Mouse (Mus musculus): Measurements from ENCODE around the gene Fktn. TPM values are rescaled to one million over a fixed set of nuclear protein-coding genes. Genes with fewer than 3 reads are reported as not detected.
A peak's percentile ranks its signal among the peaks of the same experiment; 100 is the strongest.
"Not testable (repeated sequence)": the region's sequence is repeated elsewhere in the genome, so short reads cannot be mapped to it uniquely, and the experiment has no call there.

Fktn gene
- total RNA-seq (2022): 10 to 100 TPM in 1 of 4 experiments, 1 to 10 TPM in 3; 6.2 to 10.7 (median 7.2) TPM

DNA sequence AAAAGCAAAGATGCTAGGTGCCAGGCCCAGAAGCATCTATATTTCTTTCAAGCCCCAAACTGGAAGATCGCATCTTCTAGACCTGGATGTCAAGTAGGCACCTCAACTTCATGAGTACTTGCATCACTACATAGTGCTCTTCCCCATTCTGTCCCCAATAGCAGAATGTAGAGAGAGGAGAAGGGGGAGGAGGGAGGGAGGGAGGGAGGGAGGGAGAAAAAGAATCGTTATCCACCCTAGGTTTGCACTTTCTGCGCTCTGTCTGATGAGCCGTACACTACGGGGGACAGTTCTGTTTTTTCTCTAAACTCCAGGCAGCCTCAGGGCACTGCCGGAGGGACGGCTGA, at the start of gene Fktn:
Gene Fktn, plus strand, starts transcription at position 295 of the 347 bp plus-strand sequence.
- DNase-seq (ENCODE audit: low spot score in 2 of 2): no peak

DNA sequence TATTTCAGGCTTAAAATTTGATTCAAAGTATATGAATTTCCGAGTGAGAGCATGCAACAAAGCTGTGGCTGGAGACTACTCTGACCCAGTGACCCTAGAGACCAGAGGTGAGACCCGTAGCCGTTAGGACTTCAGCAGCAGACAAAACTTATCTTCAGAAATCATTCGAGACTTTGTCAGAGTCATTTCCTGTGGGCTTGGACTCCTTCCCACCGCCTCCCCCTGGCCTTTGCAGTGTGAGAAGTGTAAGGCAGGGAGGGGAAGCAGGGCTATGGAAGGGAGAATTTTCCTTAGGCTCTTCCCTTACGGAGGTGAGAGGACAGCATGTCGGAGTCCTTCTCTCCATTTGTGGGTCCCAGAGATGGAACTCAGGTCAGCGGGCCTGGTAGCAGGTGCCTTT, 31.7 kb upstream of the Fktn start:
- no peak for DNase-seq (ENCODE audit: low spot score in 2 of 2)

DNA sequence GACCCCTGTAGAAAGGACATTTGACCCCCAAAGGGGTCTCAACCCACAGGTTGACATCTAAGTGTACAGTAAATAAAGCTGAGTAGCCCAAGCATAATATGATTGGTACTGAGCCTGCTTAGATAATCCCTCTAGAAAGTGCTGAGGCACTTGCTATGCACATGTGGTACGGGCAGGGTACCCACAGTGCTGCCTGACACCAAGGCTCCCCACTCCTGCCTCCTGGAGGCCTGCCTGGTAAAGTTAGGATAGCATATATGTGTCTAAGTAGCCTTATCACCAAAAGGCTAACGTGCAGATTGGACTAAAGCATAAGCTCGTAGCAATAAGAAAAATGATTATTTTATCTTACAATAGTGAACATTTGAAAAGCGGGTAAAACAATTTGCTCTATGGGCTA, 24.8 kb upstream of the Fktn start:
- no peak for DNase-seq (ENCODE audit: low spot score in 2 of 2)

DNA sequence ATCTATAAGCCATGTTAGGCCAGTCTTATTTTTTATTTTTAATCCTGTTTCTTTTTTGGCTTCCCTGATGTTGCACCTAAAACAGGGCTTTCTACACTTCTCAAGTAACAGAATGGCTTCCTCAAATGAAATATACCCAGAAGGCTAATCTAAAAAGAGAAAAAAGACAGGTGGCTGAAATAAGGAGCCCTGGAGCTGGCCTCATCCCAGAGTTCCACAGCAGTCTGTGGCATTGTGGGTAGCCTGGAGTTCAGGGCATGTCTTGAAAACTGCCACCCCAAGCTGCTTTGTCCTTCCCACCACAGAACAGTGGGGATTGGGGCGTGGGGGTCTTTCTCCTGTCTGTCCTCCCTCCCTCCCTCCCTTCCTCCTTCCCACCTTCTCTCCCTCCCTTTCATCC, 22.4 kb upstream of the Fktn start:
- no peak for DNase-seq (ENCODE audit: low spot score in 2 of 2)

DNA sequence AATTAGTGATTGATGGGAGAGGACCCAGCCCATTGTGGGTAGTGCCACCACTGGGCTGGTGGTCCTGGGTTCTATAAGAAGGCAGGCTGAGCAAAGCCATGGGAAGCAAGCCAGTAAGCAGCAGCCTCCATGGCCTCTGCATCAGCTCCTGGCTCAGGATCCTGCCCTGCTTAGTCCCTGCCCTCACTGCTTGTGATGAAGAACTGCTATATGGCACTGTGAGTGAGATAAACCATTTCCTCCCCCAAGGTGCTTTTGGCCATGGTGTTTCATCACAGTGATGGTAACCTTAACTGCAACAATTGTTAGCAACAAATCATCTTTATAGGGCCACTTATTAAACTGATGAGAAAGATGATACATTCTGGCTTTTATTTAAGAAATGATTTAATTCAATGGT, 4.6 kb upstream of the Fktn start:
- DNase-seq (ENCODE audit: low spot score in 2 of 2): not testable (repeated sequence)

DNA sequence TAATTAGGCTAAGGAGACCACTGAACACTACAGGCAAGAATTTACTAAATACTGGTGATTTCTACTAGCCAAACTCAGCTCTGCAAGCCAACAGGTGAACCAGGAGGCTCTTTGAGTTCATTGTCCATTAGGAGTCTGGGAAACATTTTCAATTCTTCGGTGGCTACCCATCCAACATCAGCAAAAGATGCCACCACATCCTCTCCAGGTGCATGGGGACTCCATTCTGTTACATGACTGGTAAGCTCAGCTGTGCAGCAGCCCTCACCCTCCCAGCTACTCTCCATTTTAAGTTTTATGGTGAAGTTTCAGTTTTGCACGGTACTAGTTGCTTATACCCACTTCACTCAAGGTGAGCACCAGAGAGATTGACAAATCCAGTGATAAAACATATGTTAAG, 3.8 kb upstream of the Fktn start:
- DNase-seq (ENCODE audit: low spot score in 2 of 2): no peak

DNA sequence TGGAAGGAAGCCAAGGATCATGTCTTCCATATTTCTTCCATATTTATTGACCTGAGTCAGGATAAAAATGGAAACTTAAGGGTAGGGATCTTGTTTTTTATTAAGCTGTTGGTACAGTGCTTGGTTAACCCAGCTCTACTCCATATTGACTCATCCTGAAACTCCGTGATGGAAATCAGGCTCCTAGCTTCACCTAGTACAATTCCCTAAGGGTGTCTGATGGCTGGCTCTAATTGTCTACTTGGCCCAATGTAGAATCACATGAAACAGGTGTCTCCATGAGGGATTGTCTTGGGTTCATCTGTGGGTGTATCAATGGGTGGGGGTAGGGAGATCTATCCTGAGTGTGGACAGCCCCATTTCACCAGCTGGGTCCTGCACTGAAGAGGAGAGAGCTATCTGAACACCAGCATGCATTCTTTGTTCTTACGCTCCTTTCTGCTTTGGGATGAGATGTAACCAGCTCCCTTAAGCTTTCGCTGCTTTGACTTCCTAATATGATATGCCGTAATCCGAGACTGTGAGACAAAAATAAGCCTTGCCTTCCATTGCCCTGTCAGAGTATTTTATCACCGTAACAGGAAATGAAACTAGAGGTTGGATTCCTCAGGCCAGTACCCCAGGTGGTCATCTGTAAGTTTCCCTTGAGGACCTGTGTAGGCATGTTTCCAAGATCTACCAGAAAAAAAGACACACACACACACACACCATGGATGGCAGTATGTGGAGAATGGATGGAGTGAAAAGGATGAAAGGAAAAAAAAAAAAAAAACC, 3.1 kb upstream of the Fktn start:
- DNase-seq (ENCODE audit: low spot score in 2 of 2): no peak

DNA sequence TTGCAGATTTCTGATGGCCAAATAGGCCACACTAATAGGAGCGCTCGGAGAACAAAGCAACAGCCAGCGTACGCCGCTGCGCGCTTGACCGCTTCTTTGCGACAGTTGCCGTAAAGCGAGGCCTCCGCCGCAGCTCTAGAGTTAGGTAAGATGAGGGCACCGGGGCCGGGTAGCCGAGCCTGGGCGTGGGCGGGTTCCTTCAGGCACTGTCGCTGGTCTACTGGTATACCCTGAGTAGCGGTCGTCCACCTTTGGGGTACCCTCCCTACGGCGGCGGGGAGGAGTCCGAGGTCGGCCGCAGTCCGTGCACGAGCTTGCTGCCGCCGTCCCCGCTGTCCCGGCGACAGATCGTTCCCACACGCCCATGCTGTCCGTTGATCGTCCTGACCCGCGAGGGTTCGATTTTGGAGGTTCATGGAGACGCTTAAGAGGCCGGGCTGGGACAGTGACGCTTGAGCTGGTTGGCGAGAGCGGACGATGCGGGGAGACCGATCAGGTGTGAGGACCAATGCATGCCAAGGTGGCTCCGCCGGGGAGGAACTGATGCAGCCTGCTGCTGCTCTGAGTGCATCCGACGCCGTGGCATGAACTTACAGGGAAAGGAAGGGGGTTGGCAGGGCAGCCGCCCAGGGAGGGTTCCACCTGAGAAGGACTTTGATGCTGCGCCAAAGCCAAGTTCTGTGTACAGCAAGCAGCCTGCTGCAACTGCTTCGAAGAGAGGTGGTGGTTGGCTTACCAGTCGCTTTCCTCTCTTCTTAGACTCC, 435 bp downstream of the Fktn start:
- peak; percentile 80 to 85 for DNase-seq (ENCODE audit: low spot score in 2 of 2)

DNA sequence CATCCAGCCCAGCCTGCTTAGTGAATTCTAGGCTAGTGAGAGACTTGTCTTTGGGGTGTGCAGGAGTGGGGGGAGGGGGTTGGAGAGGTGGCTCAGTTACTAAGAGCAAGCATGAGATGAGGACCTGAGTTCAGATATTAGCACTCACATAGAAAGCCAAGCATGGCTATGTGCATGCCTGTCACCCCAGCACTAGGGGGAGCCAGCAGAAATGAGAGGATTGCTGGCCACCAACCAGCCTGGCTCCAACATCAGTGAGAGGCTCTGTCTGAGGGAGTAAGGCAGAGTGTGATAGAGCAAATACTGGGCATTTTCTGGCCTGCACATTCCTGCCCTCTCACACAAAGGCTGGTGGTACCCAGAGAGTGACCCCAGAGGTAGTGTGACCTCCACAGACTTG, 2.2 kb downstream of the Fktn start:
- peak in 1 of 2 experiments; percentile 9 for DNase-seq (ENCODE audit: low spot score in 2 of 2)

DNA sequence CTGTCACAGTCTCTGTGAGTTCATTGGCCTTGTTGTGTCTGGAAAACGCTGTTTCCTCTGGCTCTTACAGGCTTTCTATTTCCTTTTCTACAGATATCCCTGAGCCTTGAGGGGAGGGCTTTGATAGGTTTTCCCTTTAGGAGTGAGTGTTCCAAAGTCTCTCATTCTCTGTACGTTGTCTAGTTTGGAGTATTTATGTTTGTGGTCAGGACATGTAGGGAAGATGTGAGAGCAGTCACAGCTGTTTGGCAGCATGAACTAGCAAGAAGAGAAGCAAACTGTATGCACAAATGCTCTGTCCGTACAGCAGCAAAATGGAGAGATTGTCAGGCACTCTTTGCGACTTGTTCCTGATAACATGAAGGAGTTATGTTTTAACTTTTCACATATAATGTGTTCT, 3.7 kb downstream of the Fktn start:
- DNase-seq (ENCODE audit: low spot score in 2 of 2): no peak

DNA sequence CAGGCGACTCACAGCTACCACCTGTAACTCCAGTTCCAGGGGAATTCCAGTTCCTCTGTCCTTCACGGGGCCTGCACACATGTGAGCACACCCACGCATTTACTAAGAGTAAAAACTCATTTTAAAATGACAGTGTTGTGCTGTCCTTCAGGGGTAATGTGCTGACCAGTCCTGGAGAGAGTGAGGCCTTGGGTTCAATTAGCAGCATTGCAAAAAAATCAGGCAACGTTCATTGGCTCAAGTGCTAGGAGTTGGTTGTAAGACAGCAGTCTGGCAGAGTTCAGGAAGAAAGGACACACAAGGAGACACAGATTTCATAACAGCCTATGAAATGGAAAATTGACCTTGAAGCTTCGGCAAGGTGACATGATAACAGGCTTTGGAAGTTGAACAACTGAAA, 4.5 kb downstream of the Fktn start:
- no peak for DNase-seq (ENCODE audit: low spot score in 2 of 2)

DNA sequence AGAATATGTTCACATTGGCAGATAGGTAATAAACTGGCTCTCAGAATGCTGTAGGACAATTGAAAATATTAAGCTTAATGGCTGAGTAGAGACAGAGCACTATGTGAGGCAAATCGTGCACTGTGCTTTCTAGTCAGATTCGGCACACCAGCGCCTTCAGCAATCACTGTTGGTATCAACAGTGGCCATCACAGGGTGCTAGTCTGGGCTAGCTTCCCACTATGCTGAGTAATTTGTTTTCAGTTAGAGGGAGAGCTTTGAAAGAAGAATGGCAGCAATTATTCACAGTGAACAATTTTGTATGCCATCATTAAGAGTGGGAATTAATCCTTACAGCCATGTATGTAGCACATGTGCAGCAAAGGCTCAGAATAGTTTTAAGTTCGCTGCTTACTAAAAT, 8.7 kb downstream of the Fktn start:
- no peak for DNase-seq (ENCODE audit: low spot score in 2 of 2)

DNA sequence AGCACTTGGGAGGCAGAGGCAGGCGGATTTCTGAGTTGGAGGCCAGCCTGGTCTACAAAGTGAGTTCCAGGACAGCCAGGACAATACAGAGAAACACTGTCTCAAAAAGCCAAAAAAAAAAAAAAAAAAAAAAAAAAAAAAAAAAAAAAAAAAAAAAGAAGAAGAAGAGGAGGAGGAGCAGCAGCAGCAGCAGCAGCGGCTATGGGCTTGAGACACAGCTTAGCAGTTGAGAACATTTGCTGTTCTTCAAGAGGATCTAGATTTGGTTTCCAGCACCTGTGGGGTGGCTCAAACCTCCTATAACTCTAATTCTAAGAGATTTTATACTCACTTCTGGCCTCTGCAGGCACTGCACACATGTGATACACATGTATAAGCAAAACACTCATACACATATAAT, 12.3 kb downstream of the Fktn start:
- not testable (repeated sequence) for DNase-seq (ENCODE audit: low spot score in 2 of 2)

DNA sequence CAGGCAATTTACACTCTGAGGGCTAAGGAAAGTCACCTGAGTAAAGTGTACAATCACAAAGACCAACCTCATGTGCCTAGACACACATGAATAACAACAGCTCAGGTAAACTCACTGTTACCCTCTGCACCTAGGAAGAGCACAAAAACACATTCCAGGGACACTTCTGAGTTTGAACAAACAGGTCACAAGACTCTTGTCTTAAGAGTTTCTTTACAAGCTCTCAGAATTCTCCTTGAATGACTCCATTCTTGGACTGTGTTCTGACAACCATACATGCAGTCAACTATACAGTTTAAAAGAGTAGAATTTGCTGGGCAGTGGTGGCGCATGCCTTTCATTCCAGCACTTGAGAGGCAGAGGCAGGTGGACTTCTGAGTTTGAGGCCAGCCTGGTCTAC, 14.3 kb downstream of the Fktn start:
- no peak for DNase-seq (ENCODE audit: low spot score in 2 of 2)

DNA sequence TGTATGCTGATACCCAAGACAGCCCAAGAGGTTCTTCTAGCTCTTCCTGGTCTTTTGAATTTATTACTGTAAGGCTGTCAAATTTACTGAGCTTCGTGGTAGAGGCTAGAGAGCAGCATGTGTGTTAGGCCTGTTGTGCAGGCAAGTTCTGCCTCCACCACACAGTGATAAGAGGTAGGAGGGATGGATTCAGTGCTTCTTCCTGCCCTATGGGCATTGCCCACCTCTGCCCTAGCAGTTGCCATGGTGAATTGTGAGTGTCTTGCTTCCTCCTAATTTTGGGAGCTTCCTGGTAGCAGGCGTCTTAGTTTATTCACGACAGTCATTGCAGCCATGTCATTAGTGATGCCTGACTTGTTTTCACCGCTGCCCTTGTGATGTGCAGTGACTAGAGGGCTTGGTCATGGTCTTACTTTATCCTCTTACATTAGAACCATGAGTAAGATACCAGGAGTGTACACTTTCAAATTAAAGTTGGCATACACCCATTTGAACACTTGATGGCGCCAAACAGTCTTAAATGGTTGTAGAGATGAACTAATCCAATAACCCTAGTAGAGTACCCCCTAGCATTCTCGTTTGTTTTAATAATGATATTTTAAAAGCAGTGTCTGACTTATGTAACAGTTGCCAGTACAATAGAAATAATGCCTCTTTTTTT, 25.3 kb downstream of the Fktn start:
- DNase-seq (ENCODE audit: low spot score in 2 of 2): no peak

DNA sequence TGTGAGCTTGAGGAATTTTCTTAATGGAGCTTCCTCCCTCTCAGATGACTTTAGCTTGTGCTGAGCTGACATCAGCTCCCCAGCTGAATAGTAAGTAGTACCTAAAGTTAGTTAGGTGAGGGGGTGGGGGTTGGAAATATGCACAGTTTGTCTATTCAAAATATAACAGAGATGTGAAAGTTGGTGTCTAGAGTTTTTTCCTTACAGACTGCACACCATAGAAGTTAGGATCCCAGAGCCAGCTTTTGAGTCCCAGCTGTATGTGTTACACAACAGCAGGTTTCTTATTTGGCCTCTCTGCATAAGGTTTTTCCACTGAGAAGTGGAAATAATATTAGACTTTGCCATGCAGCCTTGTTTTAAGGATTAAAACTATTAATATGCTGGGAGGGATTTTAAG, 36.0 kb downstream of the Fktn start:
- no peak for DNase-seq (ENCODE audit: low spot score in 2 of 2)

DNA sequence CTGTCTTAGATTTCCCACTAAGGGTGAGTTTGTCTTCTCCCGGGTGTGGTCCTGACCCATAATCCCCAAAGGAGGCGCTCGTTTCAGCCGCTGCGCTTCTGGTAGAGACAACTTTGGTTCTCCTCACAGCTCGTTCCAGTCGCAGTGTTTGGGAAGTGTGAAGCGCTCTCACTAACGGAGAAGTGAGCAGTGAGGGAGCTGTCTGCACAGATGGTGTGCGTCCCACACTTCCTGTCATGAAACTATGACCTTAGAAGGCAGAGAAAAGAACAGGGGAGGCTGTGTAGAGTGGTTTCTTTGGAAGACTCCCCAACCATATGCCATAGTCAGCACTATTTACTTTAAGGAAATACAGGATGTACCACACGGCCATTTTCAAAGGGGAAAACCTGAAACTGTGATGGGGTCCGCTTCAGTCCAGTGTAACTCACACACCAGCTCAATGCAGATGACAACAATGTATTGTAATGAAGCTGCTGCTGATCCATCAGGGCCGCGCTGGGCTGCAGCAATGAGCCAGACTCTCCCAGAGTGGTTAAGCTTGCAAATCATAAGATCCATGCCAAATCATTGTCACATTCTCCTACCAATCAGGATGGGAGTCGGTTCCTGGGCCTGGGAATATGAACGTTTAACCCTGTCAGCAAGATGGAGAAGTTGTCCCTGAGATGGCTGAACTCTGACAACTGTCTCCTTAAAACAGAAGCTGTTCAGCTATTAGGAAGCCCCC, 36.8 kb downstream of the Fktn start:
- DNase-seq (ENCODE audit: low spot score in 2 of 2): no peak

DNA sequence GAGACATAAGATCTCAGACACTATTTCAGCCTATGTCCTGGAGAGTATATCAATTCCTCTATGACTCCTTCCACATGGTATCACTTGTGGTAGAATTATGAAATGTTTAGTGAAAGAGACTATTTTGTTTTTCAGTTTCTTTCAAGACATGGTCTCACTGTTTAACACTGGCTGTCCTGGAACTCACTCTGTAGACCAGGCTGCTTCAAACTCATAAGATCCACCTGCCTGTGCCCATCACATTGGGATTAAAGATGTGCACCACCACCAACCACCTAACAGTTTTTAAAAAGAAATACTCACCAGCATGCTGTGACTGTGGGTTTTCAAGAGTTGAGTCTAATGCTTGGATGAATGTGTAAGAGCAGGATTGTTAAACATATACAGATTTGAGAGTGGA, 43.2 kb downstream of the Fktn start:
- no peak for DNase-seq (ENCODE audit: low spot score in 2 of 2)

DNA sequence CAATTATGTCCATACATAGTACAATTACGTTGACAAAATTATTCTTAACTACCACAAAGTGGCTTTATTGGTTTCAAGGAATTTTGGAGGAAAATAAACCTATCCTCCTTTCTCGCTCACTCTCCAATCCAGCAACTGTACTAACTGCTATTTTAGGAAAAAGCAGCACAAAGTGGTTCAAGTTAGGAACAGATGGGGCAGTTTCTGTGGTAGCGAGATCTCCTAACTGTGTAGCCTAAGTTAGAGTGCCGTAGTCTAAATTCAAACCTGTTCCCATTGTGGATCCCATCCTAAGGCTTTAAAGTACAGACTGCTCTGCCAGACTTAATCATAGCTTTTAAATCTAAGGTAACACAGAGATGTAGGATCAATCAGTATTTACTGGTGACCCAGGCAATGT, 45.0 kb downstream of the Fktn start:
- no peak for DNase-seq (ENCODE audit: low spot score in 2 of 2)

DNA sequence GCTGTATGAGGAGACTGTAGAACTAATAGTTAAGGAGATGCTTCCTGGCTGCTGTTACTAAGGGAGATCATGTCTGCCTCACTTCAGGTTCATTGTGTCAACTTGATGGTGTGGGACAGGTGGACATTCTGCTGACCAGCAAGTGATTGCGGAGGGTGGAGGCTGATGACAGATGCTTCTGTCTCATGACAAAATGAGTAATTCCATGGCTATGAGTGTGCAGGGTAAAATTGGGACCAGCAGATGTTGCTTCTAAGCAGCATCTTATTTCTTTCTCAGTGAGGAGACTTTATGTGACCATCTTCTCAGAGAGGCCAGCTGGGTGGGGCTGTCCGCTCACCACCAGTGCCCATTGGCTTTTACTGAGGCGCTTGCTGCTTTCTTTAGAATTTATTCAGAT, 45.9 kb downstream of the Fktn start:
- DNase-seq (ENCODE audit: low spot score in 2 of 2): no peak

DNA sequence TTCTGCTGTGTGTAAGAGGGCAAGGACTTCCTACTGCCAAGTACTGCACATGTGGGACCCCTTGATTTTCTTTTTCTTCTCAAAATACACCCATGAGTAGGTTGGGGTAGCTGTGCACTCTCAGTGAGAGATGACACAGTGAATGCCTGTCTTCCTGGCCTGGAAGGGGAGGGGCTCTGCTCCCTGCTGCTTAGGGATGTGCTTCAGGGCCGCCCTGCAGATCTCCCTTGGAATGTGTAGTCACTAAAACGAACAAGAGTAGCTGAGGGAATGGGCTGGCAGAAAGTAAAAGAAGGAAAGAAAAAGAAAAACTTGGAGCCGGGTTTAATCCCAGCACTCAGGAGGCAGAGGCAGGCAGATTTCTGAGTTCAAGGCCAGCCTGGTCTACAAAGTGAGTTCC, 48.7 kb downstream of the Fktn start:
- DNase-seq (ENCODE audit: low spot score in 2 of 2): no peak
